Mouse (Mus musculus) mouse embryonic stem cell (cell line): ENCODE measurements around the gene Stat3.

Experiments
- in situ Hi-C, 2 experiments: fragments of 300-500 bp; cut with MboI; formaldehyde crosslinking; loops; 1 replicate in 1 of 2; 3 replicates in 1 of 2; pipeline ENCODE4 v1.14.3; 2019 to 2020; ENCODE audit warnings: low sequenced_read_pairs in 2 of 2, low pct_unique_long_range_greater_than_20kb in 1 of 2, mixed read lengths in 1 of 2; ENCODE audit not compliant: unreplicated experiment in 1 of 2

The Stat3 gene

DNA sequence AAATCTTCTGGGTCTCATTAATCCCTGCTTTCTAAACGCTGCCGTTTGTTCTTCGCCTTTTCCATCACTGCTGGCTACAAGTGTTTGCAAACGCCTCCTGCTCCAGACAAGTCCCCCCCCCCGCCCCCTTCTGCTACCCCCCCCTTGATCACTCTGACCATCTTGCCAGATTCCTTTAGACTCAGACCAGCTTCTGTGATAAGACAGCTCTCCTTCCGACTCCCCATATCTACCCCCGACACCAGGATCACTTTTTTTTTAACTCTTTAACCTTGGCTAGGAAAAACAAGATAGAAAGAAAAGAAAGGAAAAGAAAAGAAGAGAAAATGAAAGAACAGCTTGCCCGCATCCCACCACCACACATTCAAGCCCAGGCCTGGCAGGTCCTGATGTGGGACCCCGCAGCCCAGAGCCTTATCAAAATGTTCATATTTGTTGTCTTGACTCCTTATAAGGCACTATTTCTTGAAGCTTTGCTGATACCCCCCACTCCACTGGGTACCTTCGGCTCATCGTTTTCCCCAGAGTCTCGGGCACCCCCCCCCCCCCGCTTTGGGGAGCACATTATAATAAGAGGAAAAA lies 89.8 kb downstream of the Stat3 start:
- in situ Hi-C loops, result loop anchor here (25.0 kb wide), 1 partner anchor 213 kb away; the partner anchor contains the start of gene Naglu (in 2 of the 2)

GRCm38 (mm10) chr11:100848789-100849379 lies 90.5 kb downstream of the Stat3 start:
- in situ Hi-C loops, result no loop called here

GRCm38 (mm10) chr11:100848080-100848479 lies 91.3 kb downstream of the Stat3 start:
- in situ Hi-C loops, result no loop called here

GRCm38 (mm10) chr11:100847572-100847971 lies 91.8 kb downstream of the Stat3 start:
- in situ Hi-C loops, result no loop called here

GRCm38 (mm10) chr11:100845793-100846192 lies 93.5 kb downstream of the Stat3 start:
- in situ Hi-C loops, result no loop called here

DNA sequence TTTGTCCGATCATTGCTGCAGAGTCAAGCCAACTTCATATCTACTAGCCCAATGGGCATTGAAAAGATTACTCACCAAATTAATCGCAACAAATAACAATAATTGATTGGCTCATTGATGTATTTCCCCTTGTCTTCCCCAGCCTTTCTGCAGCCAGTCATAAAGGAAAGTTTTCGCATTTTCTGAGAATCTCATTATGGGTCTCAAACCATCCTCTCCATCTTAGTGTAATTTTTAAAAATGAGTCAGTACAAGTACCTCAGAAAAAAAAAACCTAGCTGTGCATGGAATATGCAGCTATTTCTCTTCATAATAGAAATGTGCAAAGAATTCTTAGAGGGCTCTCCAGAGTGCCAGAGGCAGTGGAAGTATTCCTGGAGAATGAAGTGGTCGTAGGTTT lies 95.2 kb downstream of the Stat3 start:
- in situ Hi-C loops, result no loop called here

GRCm38 (mm10) chr11:100843070-100843669 lies 96.2 kb downstream of the Stat3 start:
- in situ Hi-C loops, result no loop called here

DNA sequence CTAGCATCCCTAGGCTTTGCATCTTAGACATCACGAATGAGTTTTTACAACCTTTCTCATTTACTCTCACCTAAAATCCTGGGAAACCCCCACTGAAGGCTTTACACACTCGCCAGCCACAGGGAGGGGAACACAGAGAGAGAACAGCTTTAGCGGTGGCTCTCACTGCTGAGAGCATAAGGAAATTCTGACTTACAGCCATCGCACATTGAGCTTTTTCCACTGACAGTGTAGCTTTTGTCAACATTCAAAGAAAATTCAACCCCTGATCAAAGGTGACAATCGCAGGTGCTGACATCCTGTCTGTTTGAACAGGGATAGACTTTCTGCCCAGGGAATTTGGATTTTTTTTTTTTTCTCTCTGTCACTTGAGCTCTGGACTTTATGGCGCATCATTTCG lies 97.3 kb downstream of the Stat3 start:
- in situ Hi-C loops, result no loop called here

DNA sequence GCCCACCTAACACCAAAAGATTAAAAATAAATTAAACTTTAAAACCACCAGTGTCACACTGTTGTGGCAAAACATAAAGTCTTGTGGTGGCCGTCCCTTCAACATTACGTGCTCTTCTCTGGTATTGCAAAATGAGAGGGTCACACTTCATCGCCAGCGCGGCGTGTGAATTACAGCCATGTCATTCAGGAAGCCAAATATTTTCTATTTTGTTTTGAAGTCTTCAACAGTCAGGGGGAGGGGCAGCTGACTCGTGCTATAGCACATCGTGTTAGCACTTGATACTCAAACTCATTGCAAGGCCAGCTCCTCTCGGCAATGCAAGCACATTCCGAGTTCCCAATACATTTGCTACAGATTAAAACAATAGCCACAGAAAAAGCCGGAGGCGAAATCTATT lies 98.5 kb downstream of the Stat3 start:
- in situ Hi-C loops, result no loop called here

GRCm38 (mm10) chr11:100839523-100839922 lies 99.8 kb downstream of the Stat3 start:
- in situ Hi-C loops, result loop anchor here in 1 of 2 experiments (5.0 kb wide), 1 partner anchor 118 kb away; no protein-coding TSS in a partner anchor

DNA sequence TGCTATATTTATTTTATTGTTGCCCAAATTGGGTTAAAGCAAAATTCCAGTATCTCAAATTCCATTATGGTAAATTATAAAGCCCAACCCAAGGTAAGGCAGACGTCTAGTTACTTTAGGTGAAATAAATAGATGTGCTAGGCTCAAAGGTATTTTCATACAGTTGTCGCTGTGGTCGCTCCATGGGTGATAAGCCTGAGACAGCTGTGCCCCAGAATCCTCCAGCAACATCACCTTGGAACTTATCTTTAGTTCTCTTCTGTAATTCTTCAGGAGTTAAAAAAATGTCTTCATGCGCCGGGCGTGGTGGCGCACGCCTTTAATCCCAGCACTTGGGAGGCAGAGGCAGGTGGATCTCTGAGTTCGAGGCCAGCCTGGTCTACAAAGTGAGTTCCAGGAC lies 100.4 kb downstream of the Stat3 start:
- in situ Hi-C loops, result loop anchor here in 1 of 2 experiments (5.0 kb wide), 1 partner anchor 118 kb away; no protein-coding TSS in a partner anchor

DNA sequence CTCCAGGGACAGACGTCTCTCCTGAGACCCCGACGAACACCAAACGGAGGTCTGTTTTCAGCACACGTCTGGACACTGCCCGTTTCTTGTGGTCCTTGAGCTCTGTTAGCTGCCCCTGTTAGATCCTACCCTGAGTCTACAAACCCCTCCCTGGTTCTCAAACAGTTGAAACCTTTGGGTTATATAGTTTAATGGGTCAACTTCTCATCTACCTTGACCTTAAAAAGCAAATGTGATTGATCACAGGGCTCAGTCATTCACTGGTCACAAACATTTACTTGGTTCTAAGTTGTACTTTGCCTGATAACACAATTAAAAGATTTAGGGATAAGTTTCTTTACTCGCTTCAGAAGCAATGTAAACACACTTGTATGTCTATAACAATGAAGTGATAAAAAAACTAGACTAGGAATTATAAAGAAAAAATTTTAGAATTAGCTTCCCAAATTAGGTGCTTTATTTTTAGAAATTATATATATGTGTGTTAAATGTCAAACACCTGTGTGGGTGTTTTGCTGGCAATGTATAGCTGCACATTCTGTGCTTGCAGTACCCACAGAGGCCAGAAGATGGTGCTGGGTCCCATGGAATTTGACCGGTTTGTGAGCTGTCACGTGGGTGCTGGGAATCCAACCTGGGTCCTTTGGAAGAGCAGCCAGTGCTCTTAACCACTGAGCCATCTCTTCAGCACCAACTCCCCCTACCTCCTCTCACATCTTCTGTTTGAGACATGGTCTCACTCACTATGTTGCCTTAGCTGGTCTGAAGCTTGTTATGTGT lies 102.2 kb downstream of the Stat3 start:
- in situ Hi-C loops, result loop anchor here in 1 of 2 experiments (5.0 kb wide), 1 partner anchor 120 kb away; no protein-coding TSS in a partner anchor
